Mouse (Mus musculus) erythroid progenitor cell, adult 5-6 weeks (primary cell): ENCODE data around the gene Mafb. TPM values are rescaled to one million over a fixed set of nuclear protein-coding genes. Genes with fewer than 3 reads are reported as not detected.

Source experiments
- ATAC-seq: replicated peaks from 2 replicates; pipeline ENCODE4 v1.8.0; 2016; ENCODE audit warnings: moderate number of reproducible peaks, mild to moderate bottlenecking, moderate TSS enrichment, inconsistent platforms; ENCODE audit not compliant: poor library complexity, low FRiP score, severe bottlenecking
- total RNA-seq, 2 experiments: library from RNA; stranded (forward) in 1 of 2; stranded (reverse) in 1 of 2; fragments of 150-400 nt in 1 of 2; fragments of 186-747, 209-891 nt in 1 of 2; gene quantifications; 2 replicates each; pipeline versions ENCODE4 v1.2.3 to v1.2.4; 2015 to 2017; ENCODE audit warnings: low replicate concordance in 2 of 2

The Mafb gene
- total RNA-seq (2015; ENCODE audit: low replicate concordance) (7.6 and 13.4 TPM in 2 replicates), total RNA-seq (2017; ENCODE audit: low replicate concordance) (0.30 and 2.3 TPM in 2 replicates)

DNA sequence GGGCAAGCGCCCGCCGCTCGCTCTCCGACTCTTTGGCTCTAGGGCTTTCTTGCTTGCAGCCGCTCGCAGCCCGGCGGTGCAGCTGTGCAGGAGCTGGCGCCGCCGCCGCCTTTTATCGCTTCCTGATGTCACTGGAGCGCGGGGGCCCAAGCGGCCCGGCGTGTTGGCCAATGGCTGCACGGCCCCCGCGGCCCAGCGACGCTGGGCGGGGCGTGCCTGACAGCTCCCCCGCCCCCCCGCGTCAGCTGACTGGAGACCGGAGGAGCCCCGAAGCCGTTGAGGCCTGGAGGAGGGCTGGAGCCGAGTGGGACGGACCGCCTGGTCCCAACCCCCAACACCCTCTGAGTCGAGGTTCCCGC lies at the start of gene Mafb:
TSS of gene Mafb (minus strand) at position 86 of the 359 bp plus-strand sequence.
- ATAC-seq = no peak

GRCm38 (mm10) chr2:160415161-160415560 lies 48.3 kb upstream of the Mafb start:
- no peak for ATAC-seq

GRCm38 (mm10) chr2:160414736-160415135 lies 47.9 kb upstream of the Mafb start:
- ATAC-seq = no peak

DNA sequence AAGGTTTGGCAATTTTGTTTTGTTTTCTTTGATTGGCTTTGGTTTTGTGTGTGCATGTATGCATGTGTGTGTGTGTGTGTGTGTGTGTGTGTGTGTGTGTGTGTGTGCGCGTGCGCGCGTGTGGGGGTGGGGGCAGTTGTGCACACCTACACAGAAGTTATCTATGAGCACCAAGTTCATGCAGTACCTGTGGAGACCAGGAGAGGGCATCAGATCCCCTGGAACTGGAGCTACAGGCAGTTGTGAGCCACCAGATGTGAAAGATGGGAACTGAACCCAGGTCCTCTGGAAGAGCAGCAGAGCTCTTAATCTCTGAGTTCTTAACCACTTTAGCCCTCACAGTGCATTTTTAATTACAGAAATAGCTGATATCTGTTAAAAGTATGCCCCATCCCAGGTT lies 47.1 kb upstream of the Mafb start:
- no peak for ATAC-seq

- no peak for ATAC-seq
Observed at GRCm38 (mm10) chr2:160413055-160413454, 46.2 kb upstream of the Mafb start.

DNA sequence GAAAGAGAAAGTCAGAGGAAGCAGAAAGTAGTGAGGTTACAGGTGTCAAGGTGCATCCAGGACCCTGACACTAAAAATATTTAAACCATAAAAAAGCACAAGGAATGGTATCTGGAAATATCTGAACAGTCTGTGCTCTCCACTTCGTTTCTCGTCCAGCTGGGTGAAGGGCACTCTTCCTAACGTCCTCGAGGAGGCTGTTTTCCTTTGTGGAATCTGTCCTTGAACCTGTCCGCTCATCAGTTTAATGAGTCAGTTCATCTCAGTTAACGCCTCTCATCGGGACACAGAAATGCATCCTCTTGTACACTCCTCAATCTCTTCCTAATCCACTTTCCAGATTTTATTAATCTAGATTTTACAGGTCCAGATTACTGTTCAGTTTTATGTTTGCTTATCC lies 44.6 kb upstream of the Mafb start:
- no peak for ATAC-seq

- no peak for ATAC-seq
Observed at GRCm38 (mm10) chr2:160407720-160408119, 40.9 kb upstream of the Mafb start.

DNA sequence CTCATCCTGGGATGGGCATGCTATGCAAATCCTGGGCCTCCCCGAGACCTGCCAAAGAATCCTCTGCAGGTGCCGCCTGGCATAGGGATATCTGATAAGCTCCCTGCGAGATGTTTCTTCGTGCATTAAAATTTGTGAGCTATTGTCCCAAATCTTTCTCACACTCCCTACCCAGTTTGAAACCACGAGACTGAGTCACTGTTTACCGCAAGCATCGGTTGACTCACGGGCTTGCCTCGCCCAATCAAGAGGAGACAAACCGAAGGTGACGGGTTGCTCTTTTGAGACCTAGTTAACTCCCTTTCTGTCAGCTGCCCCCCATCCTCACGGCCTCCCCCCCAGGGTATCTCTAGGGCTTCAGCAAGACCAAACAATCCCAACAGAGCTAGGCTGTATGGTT lies 30.9 kb upstream of the Mafb start:
- ATAC-seq = no peak

DNA sequence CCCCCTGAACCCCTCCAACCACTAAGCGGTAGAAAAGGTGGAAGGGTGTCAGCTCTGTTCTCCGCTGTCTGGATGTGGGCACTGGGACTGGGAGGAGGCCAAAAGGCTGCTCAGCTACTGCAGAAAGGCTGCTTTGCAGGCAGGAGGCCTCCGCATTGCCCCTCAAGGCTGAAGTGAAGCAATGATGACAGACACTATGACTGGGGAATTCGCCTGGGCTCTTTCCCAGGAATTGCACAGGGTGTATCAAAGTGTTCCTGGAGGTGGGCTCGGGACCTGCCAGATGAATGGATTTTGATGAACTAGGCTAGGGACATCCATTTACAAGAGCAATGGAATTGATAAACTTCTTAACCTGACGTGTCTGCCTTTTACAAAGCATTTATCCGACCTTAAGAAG lies 27.9 kb upstream of the Mafb start:
- no peak for ATAC-seq

- ATAC-seq = no peak
Observed at GRCm38 (mm10) chr2:160392648-160393047, 25.8 kb upstream of the Mafb start.

GRCm38 (mm10) chr2:160388596-160388995 lies 21.7 kb upstream of the Mafb start:
- no peak for ATAC-seq

GRCm38 (mm10) chr2:160383418-160383817 lies 16.6 kb upstream of the Mafb start:
- no peak for ATAC-seq

DNA sequence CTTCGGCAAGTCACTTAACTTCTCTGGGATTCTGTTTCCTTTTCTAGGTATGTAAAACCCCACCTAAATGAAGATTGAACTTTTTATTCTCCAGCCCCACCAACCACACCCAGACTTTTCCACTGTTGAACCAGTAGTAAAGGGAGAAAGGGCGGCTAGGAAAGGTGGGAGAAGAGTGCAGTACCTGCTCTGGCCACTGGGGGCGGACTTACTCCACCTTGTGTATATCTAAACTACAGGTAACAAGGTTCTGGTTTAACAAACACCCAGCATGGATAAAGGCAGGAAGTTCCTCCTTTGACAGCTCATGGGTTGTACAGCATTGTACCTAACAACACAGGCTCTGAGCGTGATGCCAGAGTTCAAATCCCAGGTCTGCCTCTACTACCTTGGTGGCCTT lies 11.4 kb upstream of the Mafb start:
- ATAC-seq = no peak

- no peak for ATAC-seq
Observed at GRCm38 (mm10) chr2:160376236-160376635, 9.4 kb upstream of the Mafb start.

DNA sequence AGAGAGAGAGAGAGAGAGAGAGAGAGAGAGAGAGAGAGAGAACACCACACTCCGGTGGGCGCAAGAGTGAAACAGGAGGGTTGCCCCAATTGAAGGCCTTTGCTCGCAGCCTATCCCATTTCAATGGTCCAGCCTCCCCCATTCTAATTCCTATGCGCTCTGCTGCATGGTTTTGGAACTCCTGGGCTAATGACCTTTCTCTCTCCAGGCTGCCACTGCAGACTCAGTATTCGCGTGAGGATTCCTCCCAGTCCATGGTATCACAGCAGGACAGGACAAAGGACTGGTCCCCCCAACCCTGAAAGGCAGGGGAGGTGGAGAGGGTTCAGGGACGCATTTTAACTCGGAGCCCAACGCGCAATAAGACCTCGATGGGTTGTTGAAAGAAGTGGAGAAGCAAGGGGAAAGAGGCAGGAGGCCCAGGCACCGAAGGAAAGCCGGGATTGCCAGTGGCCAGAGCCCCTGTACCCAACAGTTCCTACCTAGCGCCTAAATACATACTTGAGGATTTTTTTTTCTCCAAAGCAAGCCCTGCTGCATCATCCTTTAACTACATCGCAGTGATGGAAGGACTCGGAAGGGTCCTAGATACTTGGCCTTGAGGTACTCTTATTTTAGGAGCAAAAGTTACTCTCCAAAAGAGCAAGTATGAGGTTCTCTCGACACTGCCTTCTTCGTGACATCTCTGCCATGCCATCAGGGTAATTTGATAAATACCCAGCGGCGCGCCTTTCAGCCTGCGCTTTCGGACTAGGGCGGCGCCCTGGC lies 3.0 kb upstream of the Mafb start:
- ATAC-seq = no peak

GRCm38 (mm10) chr2:160368422-160369357 lies 1.8 kb upstream of the Mafb start:
- no peak for ATAC-seq

DNA sequence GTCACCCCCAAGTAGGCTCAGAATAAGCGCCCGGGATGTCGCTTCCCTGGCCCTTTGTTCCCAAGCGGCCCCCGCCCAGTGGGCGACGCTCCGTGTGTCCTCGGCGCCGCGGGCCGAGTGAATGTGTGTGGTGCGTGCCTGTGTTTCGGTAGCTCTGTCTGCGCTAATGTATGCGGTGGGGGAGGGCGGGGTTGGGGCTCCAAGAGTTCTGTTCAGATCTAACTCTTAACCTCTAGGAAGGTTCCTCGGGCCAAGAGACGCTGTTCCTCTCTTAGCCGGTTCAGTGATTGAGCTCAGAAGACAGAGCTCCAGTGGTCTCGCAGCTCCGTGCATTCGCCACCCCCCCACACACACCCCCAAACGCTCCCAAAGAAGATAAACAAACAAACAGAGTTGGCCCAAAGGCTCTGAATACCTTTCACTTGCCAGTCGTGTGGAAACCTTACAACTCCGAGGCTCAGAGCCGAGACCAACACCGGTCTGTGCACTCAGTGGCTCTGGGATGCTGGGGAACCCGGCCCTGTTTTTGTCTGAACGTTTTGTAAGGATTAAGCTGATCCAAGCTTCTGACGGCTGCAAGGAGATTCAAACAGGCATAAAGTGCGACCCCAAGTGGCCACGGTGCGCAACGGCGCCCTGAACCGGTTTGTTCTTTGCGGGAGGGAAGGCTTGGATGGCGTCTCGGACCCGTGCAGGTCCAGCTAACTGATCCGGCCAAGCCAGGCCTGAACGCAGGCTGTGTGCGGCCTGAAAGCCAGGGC lies 763 bp upstream of the Mafb start:
- ATAC-seq = no peak

- no peak for ATAC-seq
Observed at GRCm38 (mm10) chr2:160366111-160366979, 520 bp downstream of the Mafb start.
